Mouse (Mus musculus) testis, postnatal 14 days (tissue): ENCODE results near the gene BC028528.
"Not testable (repeated sequence)": the region's sequence is repeated elsewhere in the genome, so short reads cannot be mapped to it uniquely, and the experiment has no call there.

ENCODE experiments used
- DNase-seq: peaks from one replicate; pipeline ENCODE4 v3.0.0; 2021; ENCODE audit warnings: low spot score

Gene BC028528

DNA sequence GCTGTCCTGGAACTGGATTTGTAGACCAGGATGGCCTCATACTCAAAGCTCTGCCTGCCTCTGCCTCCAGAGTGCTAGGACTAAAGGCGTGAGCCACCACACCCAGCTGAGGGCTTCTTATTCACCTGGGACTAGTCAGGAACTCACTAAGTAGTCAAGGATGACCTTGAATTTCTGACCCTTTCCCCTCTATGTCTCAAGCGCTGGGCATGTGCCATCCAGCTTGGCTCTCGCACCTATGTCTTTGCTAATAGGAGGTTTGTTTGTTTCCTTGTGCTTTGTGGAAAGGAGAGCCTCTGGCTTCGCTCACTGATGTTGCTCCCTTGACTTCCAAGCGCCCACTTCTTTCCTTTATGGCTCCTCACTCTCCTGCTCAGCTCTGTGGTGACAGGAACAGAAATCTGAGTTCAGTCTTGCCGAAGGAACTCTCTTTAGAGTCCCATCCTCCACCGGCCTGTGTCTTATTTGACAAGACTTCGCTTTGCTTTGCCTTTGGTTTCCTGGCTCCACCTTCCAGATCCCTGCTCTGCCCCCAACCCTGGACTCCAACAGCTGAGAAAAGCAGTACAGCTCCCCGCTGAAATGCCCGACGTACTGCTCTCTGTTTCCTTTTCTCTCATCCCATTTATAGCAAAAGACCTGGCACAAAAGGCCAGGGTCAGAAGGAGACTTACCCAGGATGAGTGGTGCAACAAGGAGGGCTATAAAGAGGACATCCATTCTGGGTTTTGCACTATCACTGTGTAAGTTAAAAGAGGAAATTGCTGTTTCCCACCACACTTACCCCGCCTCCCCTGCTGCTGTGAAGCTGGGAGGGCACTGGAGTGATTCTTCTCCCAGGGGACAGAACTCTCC, at the start of gene BC028528:
BC028528 (minus strand) TSS at position 795 of the 855 bp plus-strand sequence.
- DNase-seq, result no peak

DNA sequence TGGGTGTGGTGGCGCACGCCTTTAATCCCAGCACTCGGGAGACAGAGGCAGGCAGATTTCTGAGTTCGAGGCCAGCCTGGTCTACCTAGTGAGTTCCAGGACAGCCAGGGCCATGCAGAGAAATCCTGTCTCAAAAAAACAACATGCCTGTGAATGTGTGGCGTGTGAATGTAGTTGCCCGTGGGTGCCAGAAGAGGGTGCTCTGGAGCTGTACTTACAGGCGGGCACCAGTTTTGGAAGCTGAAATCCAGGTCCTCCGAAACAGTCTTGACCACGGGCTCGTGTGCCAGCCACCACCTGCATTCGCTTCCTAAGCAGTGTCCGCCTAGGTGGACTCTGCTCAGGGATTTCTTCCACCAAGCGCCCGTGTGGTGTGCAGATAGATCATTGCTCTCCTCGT, 47.0 kb upstream of the BC028528 start:
- no peak for DNase-seq

DNA sequence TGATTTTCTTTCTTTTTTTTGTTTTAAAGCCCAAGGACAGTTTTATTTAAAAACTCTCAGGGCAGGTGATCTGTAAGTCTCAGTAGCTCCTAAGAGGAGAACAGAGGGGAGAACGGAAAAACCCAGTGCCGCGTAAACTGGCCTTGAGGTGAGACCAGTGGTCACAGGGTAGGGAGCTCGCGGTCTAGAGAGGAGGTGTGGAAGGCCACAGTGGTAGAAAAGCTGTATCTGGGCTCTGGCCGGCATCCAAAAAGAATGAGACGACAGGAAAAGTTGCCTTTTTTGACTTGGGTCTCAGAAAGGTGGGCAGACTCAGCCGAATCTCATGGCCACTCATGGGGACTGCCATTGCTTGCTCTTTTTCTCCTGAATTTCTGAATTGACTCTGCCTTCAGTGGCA, 46.4 kb upstream of the BC028528 start:
- no peak for DNase-seq

DNA sequence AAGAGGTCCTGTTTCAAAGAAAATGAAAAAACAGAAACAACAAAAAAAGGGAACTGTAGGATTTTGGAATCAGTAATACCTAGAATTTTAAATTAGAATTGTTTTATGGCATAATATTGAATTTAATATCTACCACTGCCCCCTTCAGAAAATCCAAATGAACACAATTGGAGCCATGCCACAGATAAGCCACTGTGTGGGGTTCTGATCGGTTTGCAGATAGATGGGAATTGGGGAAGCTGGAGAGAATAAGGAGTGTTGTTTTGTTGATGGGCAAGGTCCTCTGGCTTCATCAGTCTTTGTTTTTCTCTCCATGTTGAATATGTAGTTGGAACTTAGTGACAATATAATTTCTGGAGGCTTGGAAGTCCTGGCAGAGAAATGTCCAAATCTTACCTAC, 42.6 kb upstream of the BC028528 start:
- DNase-seq, result no peak

DNA sequence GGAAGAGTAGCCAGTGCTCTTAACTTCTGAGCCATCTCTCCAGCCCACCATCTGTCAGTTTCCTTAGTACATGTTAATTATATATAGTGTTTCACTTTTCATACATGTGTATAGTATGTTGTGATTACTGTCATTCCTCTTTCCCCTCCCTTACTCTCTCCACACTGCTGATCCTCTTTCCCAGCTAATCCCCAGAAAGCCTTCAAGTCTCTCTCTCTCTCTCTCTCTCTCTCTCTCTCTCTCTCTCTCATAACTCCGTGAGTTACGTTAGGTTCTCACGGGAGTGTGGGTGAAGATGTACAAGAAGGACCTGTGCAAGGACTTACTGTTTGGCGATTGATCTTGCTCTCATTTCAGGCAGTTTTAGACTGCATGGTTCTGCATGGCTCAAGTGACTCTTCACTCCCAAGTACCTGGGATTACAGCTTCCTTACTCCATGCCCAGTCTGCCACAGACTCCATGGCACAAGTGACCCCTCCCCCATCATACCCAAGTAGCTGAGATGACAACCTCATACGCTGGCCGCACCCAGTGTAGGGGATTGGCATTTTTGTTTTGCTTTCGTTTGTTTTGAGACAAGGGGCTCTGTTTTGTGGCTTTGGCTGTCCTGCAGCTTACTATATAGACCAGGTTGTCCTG, 41.4 kb upstream of the BC028528 start:
- DNase-seq, result no peak

DNA sequence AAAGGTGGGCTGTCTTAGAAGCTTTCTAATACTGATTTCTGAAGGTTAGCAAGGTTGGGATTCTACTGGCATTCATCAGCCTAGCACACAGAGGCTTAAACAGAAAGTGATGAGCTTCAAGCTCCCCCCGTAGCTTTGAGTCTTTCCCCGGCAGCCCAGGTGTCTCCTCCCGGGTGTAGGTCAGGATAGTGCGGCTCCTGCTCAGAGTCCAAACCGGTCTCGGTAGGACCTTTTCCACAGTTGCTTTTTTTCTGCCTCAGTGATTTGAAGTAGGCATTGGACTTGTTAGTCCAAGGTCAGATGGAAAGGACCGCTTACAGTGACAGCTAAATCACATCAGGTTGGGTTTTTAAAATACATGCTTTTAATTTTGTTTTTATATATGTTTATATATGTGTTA, 40.8 kb upstream of the BC028528 start:
- no peak for DNase-seq

DNA sequence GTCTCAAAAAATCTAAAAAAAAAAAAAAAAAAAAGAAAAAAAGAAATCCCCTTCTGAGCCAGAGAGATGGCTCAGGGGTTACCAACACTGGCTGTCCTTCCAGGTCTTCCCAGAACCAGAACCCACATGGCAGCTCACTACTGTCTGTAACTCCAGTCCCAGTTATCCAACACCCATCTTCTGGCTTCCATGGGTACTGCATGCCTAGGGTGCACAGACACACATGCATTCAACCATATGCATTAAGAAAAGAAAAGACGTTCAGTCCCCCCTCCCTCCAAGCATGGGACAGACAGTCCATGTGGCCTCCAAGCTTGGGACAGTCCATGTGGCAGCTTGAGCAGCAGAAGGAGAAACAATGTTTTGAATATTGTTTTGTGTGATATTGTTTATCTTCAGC, 40.4 kb upstream of the BC028528 start:
- DNase-seq, result no peak

DNA sequence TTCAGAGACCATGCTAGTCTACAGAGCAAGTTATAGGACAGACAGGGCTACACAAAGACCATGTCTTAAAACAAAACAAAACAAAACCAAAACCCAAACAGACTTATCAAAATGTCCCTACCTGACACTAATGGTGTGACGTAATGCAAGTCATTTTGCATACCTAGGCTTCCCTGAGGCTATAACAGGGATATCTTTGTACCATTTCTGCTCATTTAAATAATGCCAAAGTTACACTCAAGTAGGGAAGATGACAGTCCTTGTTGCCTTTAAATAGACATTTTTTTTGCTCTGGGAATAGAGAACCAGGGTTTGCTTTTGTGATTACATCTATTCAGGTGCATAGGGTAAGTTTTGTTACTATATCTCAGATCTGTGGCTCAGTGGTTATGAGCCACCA, 39.7 kb upstream of the BC028528 start:
- DNase-seq, result no peak

DNA sequence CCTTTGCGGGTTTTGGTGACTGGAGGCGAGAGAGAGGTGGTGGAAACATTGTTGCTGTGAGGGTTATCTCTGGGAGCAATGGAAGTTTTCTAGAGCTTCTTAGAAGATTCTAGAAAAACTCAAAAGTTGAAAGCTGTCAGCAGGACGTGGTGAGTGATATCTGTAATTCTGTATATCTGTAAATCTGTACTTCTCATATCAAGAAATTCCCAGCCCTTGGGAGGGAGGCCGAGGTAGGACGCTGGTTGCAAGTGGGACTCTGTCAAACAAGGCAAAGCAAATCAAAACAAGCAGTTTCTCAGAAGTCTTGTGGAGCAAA, 38.6 kb upstream of the BC028528 start:
- no peak for DNase-seq

DNA sequence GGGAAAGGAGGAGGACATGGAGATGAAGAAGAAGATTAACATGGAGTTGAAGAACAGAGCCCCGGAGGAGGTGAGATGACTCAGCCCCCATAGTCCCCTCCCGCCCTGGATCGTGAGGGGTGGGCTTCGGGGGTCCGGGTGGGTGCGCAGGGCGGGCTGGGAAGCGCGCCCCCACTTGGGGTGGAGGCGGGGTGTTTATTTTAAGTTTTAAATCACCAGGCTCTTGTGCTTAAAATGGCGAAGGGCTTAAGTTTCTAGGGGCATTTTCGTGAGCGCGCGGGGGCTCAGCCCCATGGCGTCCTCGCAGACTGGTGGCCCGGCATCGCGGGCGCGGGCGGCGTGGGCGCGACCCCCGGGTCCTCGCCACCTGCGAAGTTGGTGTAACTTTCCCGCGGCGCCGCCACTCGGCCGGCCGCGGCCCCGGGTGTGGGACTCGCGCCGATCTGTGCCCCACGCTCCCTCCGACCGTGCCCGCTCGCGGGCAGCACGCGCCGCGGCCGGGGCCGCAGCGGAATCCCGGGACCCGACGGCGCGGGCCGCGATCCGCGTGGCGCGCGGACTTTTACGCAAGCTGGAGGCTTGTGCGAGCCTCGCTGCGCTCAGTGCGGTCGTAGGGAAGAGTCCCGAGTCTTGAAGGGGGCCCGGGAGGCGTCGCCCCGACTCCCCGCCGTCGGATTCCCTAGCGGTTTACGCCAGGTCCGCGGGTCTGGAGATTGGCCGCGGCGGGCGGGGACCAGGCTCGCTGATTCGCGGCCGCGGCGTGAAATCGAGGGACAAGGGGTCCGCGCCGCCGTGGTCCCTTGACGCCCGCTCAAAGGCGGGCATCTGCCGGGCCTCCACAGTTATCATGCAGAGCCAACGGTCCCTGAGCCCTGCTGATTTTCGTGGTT, 38.0 kb upstream of the BC028528 start:
- peak; percentile 66 for DNase-seq

DNA sequence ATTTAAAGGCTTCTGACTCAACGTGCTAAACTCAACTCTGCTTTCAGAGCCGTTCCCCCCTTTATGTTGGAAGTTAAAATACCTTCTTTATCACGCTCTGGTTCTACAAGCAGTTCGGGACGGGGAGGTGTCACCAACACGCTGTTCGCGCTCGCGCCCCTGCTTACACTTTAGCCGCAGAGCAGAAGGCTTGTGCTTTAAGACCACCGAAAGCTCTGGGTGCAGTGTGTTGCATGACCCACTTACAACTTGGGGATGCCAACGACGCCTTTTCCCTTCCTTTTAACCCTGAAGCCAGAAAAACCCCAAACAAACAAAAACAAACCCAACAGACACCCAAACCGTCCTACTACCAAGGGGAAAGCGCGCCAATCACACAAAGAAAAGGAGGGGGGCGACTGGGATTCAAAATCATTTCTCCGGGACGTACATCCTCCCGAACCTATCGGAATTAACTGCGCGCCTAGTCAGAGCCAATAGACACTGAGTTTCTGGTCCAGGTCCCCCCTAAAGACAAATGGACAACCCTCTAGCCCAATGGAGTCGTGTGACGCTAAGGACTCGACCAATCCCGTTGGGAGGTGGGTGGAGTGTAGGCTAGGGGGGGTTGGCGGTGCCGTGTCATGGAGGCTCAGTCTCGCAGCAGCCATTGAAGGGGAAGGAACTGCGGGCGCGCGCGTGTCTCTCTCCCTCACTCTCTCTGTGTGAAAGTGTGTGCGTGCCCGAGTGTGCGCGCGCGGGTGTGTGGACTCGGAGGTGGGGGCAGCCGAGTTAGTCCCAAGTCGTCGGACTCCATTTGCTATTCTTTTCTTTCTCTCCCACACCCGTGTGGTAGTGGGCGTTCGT, 37.1 kb upstream of the BC028528 start, which contains the start of gene Anp32e:
Anp32e (plus strand) TSS at position 589 of the 846 bp plus-strand sequence.
- DNase-seq, result peak; percentile 97

DNA sequence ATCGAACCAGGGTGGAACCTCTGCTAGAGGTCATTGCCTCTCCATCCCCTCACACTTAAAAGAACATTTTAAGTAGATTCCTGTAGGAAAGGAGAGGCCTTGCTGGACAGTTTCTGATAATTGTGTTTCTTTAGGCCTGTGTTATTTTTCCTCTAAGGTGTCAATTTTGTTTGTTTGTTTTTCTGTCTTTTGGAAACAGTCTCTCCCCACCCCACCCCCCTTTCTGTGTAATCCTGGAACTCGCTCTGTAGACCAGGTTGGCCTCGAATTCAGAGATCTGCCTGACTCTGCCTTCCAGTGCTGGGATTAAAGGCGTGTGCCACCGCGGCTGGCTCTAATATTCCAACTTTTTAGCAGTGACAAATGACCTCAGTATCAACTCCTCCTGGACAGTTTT, 36.5 kb upstream of the BC028528 start:
- DNase-seq, result no peak

DNA sequence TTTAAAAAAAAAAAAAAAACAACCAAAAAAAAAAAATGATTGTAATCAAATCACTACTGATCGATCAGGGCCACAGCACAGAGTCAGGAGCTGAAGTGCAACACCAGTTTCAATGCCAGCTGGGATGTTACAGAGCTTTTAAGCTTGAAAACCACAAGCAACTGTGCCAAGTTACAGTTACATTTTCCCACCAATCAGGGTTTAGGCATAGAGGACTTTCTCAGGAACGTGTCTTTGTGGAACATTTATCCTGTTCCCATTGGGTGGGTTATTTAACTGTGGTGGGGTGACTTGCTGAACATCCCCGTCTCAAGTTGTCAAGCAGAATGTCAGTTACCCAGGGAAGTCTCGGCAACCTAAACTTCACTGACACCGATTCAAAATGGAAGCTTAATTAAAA, 33.3 kb upstream of the BC028528 start:
- no peak for DNase-seq

DNA sequence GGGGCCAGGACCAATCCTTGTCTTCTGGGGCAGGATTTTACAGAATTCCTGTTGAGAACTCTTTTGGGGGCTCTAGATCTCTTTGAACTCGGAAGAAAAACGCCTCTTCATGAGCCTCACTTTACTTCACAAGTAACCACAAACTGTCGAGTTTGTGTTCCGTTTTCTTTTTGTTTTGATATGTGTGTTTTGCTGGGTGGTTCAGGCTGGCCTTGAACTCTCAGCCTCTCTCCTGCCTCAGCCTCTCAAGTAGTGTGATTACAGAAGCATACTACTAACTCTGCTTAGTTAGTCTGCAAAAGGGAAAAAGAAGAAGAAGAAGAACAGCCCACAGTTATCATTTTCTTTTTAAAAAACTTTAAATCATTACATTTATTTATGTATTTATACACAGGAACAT, 32.4 kb upstream of the BC028528 start:
- DNase-seq, result no peak

DNA sequence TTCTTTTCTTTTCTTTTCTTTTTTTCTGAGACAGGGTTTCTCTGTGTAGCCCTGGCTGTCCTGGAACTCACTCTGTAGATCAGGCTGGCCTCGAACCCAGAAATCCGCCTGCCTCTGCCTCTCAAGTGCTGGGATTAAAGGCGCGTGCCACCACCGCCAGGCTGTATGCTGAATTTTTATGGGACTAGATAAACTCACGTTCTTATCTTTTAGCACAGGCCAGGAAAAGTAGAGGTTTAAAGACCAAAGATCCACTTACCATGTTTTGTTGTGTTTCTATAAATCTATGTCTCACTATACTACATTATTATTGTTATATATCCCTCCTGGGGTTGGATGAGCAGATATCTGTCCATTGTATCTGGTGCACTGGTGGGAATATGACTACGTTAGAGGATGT, 31.6 kb upstream of the BC028528 start:
- DNase-seq, result not testable (repeated sequence)

DNA sequence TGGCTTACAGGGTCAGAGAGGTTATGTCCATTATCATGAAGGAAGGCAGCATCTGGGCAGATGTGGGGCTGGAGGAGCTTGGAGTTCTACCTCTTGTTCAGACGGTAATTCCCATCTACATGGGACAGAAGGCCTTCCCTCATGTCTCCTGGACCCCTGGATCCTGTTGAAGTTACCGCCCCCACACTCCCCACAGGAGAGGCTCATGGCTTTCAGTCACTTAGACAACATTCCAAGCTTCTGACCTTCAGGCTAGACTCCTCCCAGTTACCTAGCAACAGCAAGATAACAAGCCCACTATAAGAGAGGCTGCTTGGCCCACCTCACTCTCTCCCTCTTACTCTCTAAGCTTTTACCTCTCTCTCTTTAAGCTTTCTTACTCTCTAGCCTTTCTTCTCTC, 28.7 kb upstream of the BC028528 start:
- DNase-seq, result not testable (repeated sequence)

DNA sequence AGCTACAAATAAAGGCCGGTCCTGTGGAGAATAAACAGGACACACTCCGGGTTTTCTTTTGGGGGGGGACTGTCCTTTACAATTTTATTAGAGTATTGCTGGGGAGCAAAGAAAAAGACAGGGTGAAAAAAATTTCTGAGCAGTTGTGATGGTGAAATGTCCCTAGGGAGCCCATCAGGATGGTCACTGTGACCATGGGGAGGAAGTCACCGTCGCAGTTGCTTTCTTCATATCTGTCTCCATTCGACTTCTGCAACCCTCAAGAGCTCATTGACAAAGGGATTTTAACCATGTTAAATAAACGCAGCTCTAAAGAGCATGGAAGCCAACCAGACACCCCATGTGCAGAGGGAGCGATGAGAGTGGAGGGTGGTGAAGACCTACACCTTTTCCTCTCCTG, 25.0 kb upstream of the BC028528 start:
- no peak for DNase-seq

DNA sequence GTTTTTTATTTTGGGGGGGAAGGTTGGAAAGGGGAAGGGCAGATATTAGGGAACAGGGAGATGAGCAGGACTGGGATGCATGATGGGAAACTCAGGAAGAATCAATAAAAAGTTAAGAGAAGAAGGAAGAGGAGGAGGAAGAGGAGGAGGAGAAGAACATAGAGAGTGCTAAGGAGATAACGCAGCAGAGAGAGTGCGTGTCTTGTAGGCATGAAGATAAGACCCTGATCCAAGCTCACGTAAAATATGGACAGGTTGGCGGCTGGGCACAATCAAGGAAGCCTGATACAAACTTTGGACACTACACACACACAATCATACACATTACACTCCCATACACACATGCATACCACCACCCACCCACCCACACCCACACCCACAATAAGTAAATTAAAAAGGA, 22.9 kb upstream of the BC028528 start:
- DNase-seq, result no peak

DNA sequence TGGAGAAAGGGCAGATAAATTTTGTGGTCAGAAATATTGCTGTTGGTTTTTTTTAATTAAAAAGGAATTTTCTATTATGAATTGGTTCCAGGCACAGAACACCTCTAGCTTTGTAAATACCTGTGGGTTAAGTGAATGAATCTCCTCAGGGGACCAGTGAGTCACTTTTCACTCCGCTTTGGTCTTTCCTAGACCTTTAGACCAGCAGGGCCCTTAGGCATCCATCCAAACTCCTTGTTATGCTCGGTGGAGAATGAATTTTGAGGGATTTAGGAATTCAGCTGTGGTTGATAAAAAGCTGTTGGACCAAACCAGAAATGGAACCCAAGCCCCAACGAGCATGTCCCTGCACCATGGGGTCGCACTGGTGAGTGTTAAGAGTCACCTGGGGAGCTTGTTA, 15.8 kb upstream of the BC028528 start:
- DNase-seq, result no peak

DNA sequence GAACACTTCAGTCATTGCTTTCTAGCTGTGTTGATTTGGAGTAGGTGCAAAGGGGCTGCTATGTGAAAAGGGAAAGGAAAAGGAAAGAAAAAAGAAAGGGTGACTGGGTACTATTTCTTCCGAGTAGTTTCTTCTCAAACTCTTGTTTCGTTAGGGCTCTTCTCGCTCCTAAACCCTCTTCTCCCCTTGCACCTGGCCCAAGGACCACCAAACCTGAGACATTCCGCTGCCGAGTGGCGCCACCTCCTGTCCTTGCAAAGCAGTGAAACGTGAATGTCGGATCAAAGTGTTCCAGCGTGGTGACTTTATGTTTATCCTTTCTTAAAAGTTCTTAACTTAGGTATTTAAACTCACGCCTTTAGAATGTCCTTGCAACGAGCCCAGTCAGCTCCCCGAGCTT, 15.1 kb upstream of the BC028528 start:
- no peak for DNase-seq

DNA sequence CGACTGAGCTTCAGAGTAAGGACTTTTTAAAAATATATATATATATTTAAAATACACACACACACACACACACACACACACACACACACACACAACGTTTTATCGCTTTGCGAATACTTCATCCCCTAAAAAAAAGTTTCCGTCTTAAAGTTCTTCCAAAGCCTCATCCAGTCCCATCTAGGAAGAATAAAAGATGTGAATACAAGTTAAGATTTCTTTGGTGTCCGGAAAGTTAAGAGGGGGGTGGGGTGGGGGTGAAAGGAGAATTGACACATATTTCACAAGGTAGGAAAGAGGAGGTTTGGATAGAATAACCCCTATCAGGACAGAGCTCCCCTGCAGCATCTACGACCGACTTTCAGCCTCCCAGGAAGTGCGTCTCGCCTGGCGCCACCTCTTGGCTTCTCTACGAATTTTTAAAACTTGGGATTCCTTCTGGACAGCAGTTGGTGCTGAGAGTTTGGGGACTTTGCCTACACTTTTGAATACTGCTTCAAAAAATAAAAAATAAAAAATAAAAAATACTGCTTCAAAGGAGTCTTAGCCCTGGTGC, 14.2 kb upstream of the BC028528 start:
- no peak for DNase-seq
